Mouse (Mus musculus) effector memory CD4-positive, alpha-beta T cell, adult 5 months (primary cell): ENCODE data around the gene Slc5a5. TPM values are rescaled to one million over a fixed set of nuclear protein-coding genes. Genes with fewer than 3 reads are reported as not detected.

Source experiments
- polyA plus RNA-seq: library from polyadenylated mRNA; unstranded; fragments of 100-300 nt; shearing (Covaris generic); gene quantifications from one replicate; pipeline ENCODE4 v1.2.1, GENCODE M21; 2017

Gene Slc5a5
- not detected for polyA plus RNA-seq

GRCm38 (mm10) chr8:70892022-70892895 is at the start of gene Slc5a5:
TSS of gene Slc5a5 (minus strand) at chr8:70892757.

GRCm38 (mm10) chr8:70905831-70906736 is 13.5 kb upstream of the Slc5a5 start, which contains the start of gene Map1s:
TSS of gene Map1s (plus strand) at chr8:70905932.

GRCm38 (mm10) chr8:70897021-70897680 is 4.6 kb upstream of the Slc5a5 start, which contains the start of gene Rpl18a:
TSS of gene Rpl18a (minus strand) at chr8:70897412.

GRCm38 (mm10) chr8:70873364-70873985 is 19.1 kb downstream of the Slc5a5 start, which contains the start of gene Ccdc124:
TSS of gene Ccdc124 (minus strand) at chr8:70873935.

GRCm38 (mm10) chr8:70862824-70863641 is 29.5 kb downstream of the Slc5a5 start, which contains the start of gene Kcnn1:
TSS of gene Kcnn1 (minus strand) at chr8:70863258.

GRCm38 (mm10) chr8:70839408-70840351 is 52.9 kb downstream of the Slc5a5 start, which contains the start of gene Arrdc2:
TSS of gene Arrdc2 (minus strand) at chr8:70839720.

Other genes starting within 250 kb of the Slc5a5 start
- 1.1 TPM for gene Pgpep1, start 232.4 kb downstream of the Slc5a5 start, polyA plus RNA-seq
- gene Lsm4, start 219.5 kb downstream of the Slc5a5 start, polyA plus RNA-seq, result 250 TPM
- 1,956 TPM for gene Jund, start 193.8 kb downstream of the Slc5a5 start, polyA plus RNA-seq
- 0.11 TPM for gene Iqcn, start 189.3 kb downstream of the Slc5a5 start, polyA plus RNA-seq
- not detected for gene Gm3336, start 174.2 kb downstream of the Slc5a5 start, polyA plus RNA-seq
- gene Pde4c, start 169.0 kb downstream of the Slc5a5 start, polyA plus RNA-seq, result not detected
- gene Rab3a, start 138.1 kb downstream of the Slc5a5 start, polyA plus RNA-seq, result 2.3 TPM
- gene Mpv17l2, start 131.8 kb downstream of the Slc5a5 start, polyA plus RNA-seq, result 35.0 TPM
- gene Pik3r2, start 116.0 kb downstream of the Slc5a5 start, polyA plus RNA-seq, result 19.7 TPM
- gene Mast3, start 87.7 kb downstream of the Slc5a5 start, polyA plus RNA-seq, result 102 TPM
- 29.0 TPM for gene Il12rb1, start 84.3 kb downstream of the Slc5a5 start, polyA plus RNA-seq
- 27.6 TPM for gene Arrdc2, start 53.0 kb downstream of the Slc5a5 start, polyA plus RNA-seq
- not detected for gene Kcnn1, start 29.5 kb downstream of the Slc5a5 start, polyA plus RNA-seq
- gene Ccdc124, start 18.8 kb downstream of the Slc5a5 start, polyA plus RNA-seq, result 58.5 TPM
- 6,861 TPM for gene Rpl18a, start 4.7 kb upstream of the Slc5a5 start, polyA plus RNA-seq
- gene Map1s, start 13.2 kb upstream of the Slc5a5 start, polyA plus RNA-seq, result 51.3 TPM